Comparison of ENCODE assay signal across 8 mouse cellular contexts in the genomic region with DNA sequence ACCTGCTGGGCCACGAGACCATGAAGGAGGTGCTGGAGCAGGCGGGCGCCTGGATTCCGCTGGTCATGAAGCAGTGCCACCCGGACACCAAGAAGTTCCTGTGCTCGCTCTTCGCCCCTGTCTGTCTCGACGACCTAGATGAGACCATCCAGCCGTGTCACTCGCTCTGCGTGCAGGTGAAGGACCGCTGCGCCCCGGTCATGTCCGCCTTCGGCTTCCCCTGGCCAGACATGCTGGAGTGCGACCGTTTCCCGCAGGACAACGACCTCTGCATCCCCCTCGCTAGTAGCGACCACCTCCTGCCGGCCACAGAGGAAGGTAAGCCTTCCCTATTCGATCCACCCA. TPM values are rescaled to one million over a fixed set of nuclear protein-coding genes. Genes with fewer than 3 reads are reported as not detected.
DNase-seq lines count a peak whose midpoint lies in the region; ATAC-seq and TF ChIP-seq lines count a peak whose summit lies in the region.

No protein-coding gene starts in this region.

- H3K4me2 ChIP-seq in CH12.LX (ENCODE audit: insufficient read depth, low read depth, poor library complexity, severe bottlenecking), result peak overlapping the region; percentile 75
- H3K4me2 ChIP-seq in liver, embryonic 15.5 days, result peak overlapping the region; percentile 67

- intact Hi-C loops in heart, adult 2 months (cut with DNase I), result loop anchor here (10.0 kb wide), 2 partner anchors 292 to 352 kb away; no protein-coding TSS in a partner anchor
- intact Hi-C loops in heart, postnatal 10 days (cut with DNase I), result loop anchor here (10.0 kb wide), 2 partner anchors 272 to 772 kb away; no protein-coding TSS in a partner anchor

- 2% methylated on average over 25 of the region's 25 CpGs for WGBS in heart, adult 2 months
- WGBS in liver, embryonic 15.5 days (ENCODE audit: insufficient replicate concordance), result under 1% methylated on average over 25 of the region's 25 CpGs

- H3K79me2 ChIP-seq in heart, adult 2 months (replicated peaks; ENCODE audit: control insufficient read depth, insufficient read depth, low read length), result no peaks in the 10 kb centered on the region
- no peaks in the 10 kb centered on the region for H3K79me2 ChIP-seq in CH12.LX (replicated peaks; ENCODE audit: control insufficient read depth, extremely low read depth, insufficient read depth, poor library complexity, severe bottlenecking)

- H3K36me3 ChIP-seq in heart, adult 2 months (ENCODE audit: control insufficient read depth, insufficient read depth, low read length), result no peaks in the 10 kb centered on the region
- no peaks in the 10 kb centered on the region for H3K36me3 ChIP-seq in CH12.LX (replicated peaks in 1 of 2; ENCODE audit: control insufficient read depth in 1 of 2, insufficient read depth in 1 of 2, low read length in 1 of 2)
- no peaks in the 10 kb centered on the region for H3K36me3 ChIP-seq in liver, embryonic 15.5 days (replicated peaks)

- H3K4me3 ChIP-seq in heart, adult 2 months, result peak overlapping the region; percentile 40; the same call in 1 of the 2 replicates
- H3K4me3 ChIP-seq in CH12.LX (replicated peaks in 1 of 3; ENCODE audit: low read depth in 2 of 3, low read length in 2 of 3, poor library complexity in 1 of 3), result no peak overlapping the region
- peak overlapping the region; percentile 39 for H3K4me3 ChIP-seq in liver, embryonic 15.5 days (replicated peaks)

- peaks cover 13% of the 10 kb centered on the region for H3K27me3 ChIP-seq in heart, adult 2 months (ENCODE audit: control insufficient read depth, insufficient read depth, low read length)
- H3K27me3 ChIP-seq in CH12.LX (replicated peaks), result peaks cover 26% of the 10 kb centered on the region
- peaks cover 68% of the 10 kb centered on the region for H3K27me3 ChIP-seq in liver, embryonic 15.5 days

- no peak for TF ChIP-seq EP300 in heart, adult 2 months (IDR thresholded peaks at IDR 0.05; ENCODE audit: insufficient read depth, low read depth, low read length)
- no peak for TF ChIP-seq EP300 in CH12.LX (IDR thresholded peaks at IDR 0.05; ENCODE audit: low read length)

- H3K4me1 ChIP-seq in heart, adult 2 months (ENCODE audit: control insufficient read depth, insufficient read depth, low read length), result 0 out of 2 replicates have a peak, but pooled peaks cover 2% of the 10 kb centered on the region
- peaks cover 0 to 10% of the 10 kb centered on the region in 2 experiments; a peak in 2 of 4 replicates for H3K4me1 ChIP-seq in CH12.LX (ENCODE audit: control insufficient read depth in 1 of 2, insufficient read depth in 2 of 2)
- peaks cover 7% of the 10 kb centered on the region; the same call in 1 of the 2 replicates for H3K4me1 ChIP-seq in liver, embryonic 15.5 days (replicated peaks)

- ATAC-seq in liver, embryonic 15.5 days (ENCODE audit: insufficient read depth), result no peak
- no peak for ATAC-seq in inflammation-experienced regulatory T-cells, adult 6 months

- no peaks in the 10 kb centered on the region for H3K9me3 ChIP-seq in CH12.LX (replicated peaks; ENCODE audit: low read length)
- no peaks in the 10 kb centered on the region for H3K9me3 ChIP-seq in liver, embryonic 15.5 days (replicated peaks)

- TF ChIP-seq RAD21 in CH12.LX (IDR thresholded peaks at IDR 0.05; ENCODE audit: low read depth, low read length), result no peak

- TF ChIP-seq POLR2A in heart, adult 2 months (IDR thresholded peaks at IDR 0.05; ENCODE audit: insufficient read depth, low read depth, low read length), result no peak
- TF ChIP-seq POLR2A in CH12.LX (IDR thresholded peaks at IDR 0.05; ENCODE audit: low read depth, low read length), result no peak

- DNase-seq in heart, adult 2 months, result no peak
- DNase-seq in heart, postnatal 10 days, result no peak
- no peak for DNase-seq in CH12.LX (ENCODE audit: extremely low read depth)
- peak; percentile 44 for DNase-seq in forelimb bud, embryonic 11.5 days (ENCODE audit: low read depth, low spot score)
- DNase-seq in cerebellum, postnatal 36 days, result no peak
- DNase-seq in gastrocnemius, postnatal 25 days, result no peak

- in situ Hi-C loops in CH12.LX (cut with MboI; ENCODE audit: low pct_ligation_motif_present, low pct_unique_long_range_greater_than_20kb, low sequenced_read_pairs), result loop anchor here (25.0 kb wide), 1 partner anchor 479 kb away; no protein-coding TSS in a partner anchor

- H3K27ac ChIP-seq in heart, adult 2 months, result no peak overlapping the region
- no peak overlapping the region for H3K27ac ChIP-seq in CH12.LX (ENCODE audit: insufficient read depth, low read depth)
- no peak overlapping the region for H3K27ac ChIP-seq in liver, embryonic 15.5 days (replicated peaks)

- TF ChIP-seq CTCF in heart, adult 2 months (IDR thresholded peaks at IDR 0.05), result no peak
- TF ChIP-seq CTCF in CH12.LX (conservative IDR thresholded peaks at IDR 0.05 in 1 of 2, IDR thresholded peaks at IDR 0.05 in 1 of 2; ENCODE audit: low read depth in 2 of 2, low read length in 2 of 2), result no peak

- dilution Hi-C loops in CH12.LX (cut with MboI; ENCODE audit: extremely low pct_ligation_motif_present, extremely low pct_unique_long_range_greater_than_20kb, low sequenced_read_pairs), result no loop called here

- peak overlapping the region; percentile 54; the same call in 1 of the 2 replicates for H3K9ac ChIP-seq in heart, adult 2 months (ENCODE audit: low read depth, low read length)
- H3K9ac ChIP-seq in CH12.LX (ENCODE audit: insufficient read depth, low read depth), result no peak overlapping the region
- no peak overlapping the region for H3K9ac ChIP-seq in liver, embryonic 15.5 days

TF ChIP-seq in CH12.LX, 34 proteins besides CTCF, POLR2A, EP300 and RAD21:
- TF ChIP-seq NELFE (IDR thresholded peaks at IDR 0.05; ENCODE audit: low read depth, low read length), result no peak
- TF ChIP-seq MAFK (IDR thresholded peaks at IDR 0.05; ENCODE audit: insufficient replicate concordance, low read length), result no peak
- TF ChIP-seq UBTF (IDR thresholded peaks at IDR 0.05; ENCODE audit: low read depth, low read length), result 0 out of 2 replicates have a peak, but pooled peaks have one; percentile 6
- TF ChIP-seq NRF1 (IDR thresholded peaks at IDR 0.05; ENCODE audit: low read depth, low read length), result no peak
- no peak for TF ChIP-seq TBP (conservative IDR thresholded peaks at IDR 0.05; ENCODE audit: low read depth, low read length)
- no peak for TF ChIP-seq SIN3A (IDR thresholded peaks at IDR 0.05; ENCODE audit: low read length)
- no peak for TF ChIP-seq ZKSCAN1 (IDR thresholded peaks at IDR 0.05; ENCODE audit: borderline replicate concordance, low read depth, low read length)

RNA-seq across cellular contexts. Expression of a gene that starts 0.6 kb away (rescaled TPM):
- 1 to 10 TPM; 3.2 to 4.9 TPM for total RNA-seq in heart, adult 2 months (2021)
- 13.4 and 20.2 TPM in 2 replicates for polyA plus RNA-seq in heart, adult 2 months (2012; rRNA removed)
- 10 to 100 TPM; 30.0 to 31.8 TPM for total RNA-seq in heart, postnatal 10 days (2021)
- 0.17 TPM in 2 replicates for total RNA-seq in CH12.LX (2012; rRNA removed)
- 0.17 TPM in 1 of 2 replicates, not detected in the other for total RNA-seq in CH12.LX (2014; rRNA removed)
- 0.23 TPM in 1 of 2 replicates, not detected in the other for polyA plus RNA-seq in CH12.LX (2012; ENCODE audit: insufficient read length, low read depth)
- 2.4 and 4.1 TPM in 2 replicates for polyA plus RNA-seq in liver, embryonic 15.5 days (2015; fragmentation: Nextera tagmentation; extraction: Ambion mirVana)
- 10 to 100 TPM in 1 of 3 experiments, 1 to 10 TPM in 2; 2.0 to 10.9 (median 7.8) TPM for polyA plus RNA-seq in inflammation-experienced regulatory T-cells, adult 6 months (2017; shearing (Covaris generic))
- 10 to 100 TPM in 1 of 2 experiments, 1 to 10 TPM in 1; 4.0 to 22.4 TPM for total RNA-seq in gastrocnemius, postnatal 25 days (2021)

Comparison
In these comparisons a context has a peak if more than half of its experiments do, and no peak if none do; other contexts are left out.
1. H3K4me3 ChIP-seq: peak in heart, adult 2 months (single experiment) and liver, embryonic 15.5 days (single experiment); none in CH12.LX (0 of 3).